Mouse (Mus musculus): ENCODE data around the gene Zmiz1. TPM values are rescaled to one million over a fixed set of nuclear protein-coding genes. Genes with fewer than 3 reads are reported as not detected.

The Zmiz1 gene
- total and polyA plus RNA-seq, 2 experiments from 2014 or later: 38.0 to 75.6 TPM

DNA sequence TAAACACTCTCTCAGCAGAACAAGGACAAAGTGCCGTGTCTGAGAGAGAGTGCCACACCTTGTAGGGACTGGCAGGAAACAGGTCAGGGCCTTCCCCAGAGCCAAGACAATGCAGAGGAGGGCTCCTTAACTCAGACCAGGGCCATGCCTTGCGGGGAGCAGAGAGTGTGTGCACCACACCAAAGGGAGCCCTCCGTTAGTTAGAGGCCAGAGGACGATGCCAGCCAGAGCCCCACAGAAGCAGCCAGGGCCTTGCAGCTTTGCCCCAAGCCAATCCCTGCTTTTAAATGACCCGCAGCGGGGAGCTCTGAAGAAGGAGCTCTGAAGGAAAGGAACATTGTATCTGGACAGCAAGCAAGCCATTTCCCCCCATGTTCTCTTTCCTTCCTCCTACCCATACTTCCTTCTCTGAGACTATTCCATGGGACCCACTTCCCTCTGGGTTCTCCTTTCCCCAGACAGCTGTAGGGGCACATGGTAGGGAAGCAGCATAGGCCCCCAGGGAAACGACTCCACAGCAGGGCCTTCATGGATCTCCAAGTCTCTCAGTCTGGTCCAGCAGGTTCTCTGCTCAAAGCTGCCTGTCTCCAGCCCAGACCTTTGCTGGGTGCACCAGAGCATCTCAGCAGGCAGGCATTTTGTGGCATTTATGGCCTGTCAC lies 204.8 kb downstream of the Zmiz1 start:
- H3K4me2 ChIP-seq (ENCODE audit: low read depth): no peak overlapping the region
- H3K9me3 ChIP-seq (ENCODE audit: low read length): no peaks in the 10 kb centered on the region
- WGBS: 84% methylated on average over 7 of the region's 7 CpGs
- no peak for DNase-seq
- no peaks in the 10 kb centered on the region for H3K4me1 ChIP-seq (ENCODE audit: insufficient read depth)
- no peak for TF ChIP-seq CTCF (IDR thresholded peaks at IDR 0.05; ENCODE audit: low read depth)
- no peak overlapping the region for H3K4me3 ChIP-seq (ENCODE audit: low read depth, low read length)
- ATAC-seq: no peak
- peak overlapping the region; percentile 15; the same call in 1 of the 2 replicates for H3K27ac ChIP-seq (ENCODE audit: low read depth, low read length)
- no peak overlapping the region for H3K9ac ChIP-seq
- H3K36me3 ChIP-seq (ENCODE audit: insufficient read depth): peaks cover 68% of the 10 kb centered on the region
- H3K27me3 ChIP-seq (ENCODE audit: insufficient read depth, low read length): no peaks in the 10 kb centered on the region

DNA sequence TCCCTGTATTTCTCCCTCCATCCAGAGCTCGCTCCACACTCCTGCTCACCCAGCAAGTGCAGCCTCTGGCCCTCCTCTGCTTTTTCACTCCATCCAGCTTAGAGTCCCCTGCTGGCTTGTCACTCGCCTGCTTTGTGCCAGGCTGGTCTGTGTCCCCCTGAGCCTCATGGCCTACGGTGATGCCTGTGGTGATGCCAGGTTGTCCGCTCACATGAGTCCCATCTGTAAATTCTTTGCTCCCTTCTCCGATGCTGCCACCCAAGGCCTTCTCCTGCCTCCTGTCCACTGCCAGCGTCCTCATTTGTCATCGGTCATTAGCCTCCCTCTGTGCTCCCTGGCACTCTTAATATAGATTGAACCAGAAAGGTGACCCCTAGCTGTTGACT lies 205.3 kb downstream of the Zmiz1 start:
- ATAC-seq (no peak), DNase-seq (no peak)
- 66% methylated on average over 7 of the region's 7 CpGs for WGBS
- Histone ChIP-seq H3K4me2 (ENCODE audit: low read depth) (no peak overlapping the region), H3K4me1 (ENCODE audit: insufficient read depth) (no peaks in the 10 kb centered on the region), H3K4me3 (ENCODE audit: low read depth, low read length) (no peak overlapping the region), H3K27ac (ENCODE audit: low read depth, low read length) (peak overlapping the region; percentile 15; the same call in 1 of the 2 replicates), H3K9me3 (ENCODE audit: low read length) (no peaks in the 10 kb centered on the region), H3K27me3 (ENCODE audit: insufficient read depth, low read length) (no peaks in the 10 kb centered on the region), H3K9ac (no peak overlapping the region), H3K36me3 (ENCODE audit: insufficient read depth) (peaks cover 65% of the 10 kb centered on the region)
- TF ChIP-seq CTCF (IDR thresholded peaks at IDR 0.05; ENCODE audit: low read depth): no peak

DNA sequence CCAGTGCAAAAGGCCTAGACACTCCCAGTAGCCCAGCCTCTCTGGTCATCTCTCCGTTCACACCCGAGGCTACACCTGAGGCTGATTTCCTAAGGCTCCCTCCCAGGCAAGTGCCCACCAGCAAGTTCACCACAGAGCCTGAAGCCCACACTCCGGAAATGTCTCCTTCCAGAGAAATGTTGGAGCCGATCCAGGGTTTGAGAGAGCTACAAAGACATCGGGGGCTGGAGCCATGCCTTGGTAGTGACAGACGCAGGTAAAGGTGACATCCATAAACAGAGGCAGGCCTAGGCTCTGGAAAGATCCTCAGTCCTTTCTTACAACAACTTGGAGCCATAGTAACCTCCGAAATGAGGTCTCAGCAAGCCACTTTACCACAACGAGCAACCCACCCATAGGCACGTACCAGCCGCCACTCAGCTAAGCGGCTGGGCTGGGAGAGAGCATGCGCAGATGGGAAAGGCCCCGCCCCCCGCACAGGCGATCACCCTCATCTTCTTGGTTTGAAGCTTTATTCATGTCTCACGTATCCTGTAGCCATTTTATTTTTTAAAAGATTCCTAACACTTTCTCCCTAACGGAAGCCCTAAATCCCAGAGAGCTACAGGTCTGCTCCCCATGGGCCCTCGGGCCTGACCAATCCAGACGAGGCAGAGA lies 206.5 kb downstream of the Zmiz1 start:
- H3K4me1 ChIP-seq (ENCODE audit: insufficient read depth): no peaks in the 10 kb centered on the region
- DNase-seq (peak; percentile 55), ATAC-seq (peak; percentile 66)
- no peak for TF ChIP-seq CTCF (IDR thresholded peaks at IDR 0.05; ENCODE audit: low read depth)
- H3K27me3 ChIP-seq (ENCODE audit: insufficient read depth, low read length): no peaks in the 10 kb centered on the region
- WGBS: 64% methylated on average over 19 of the region's 19 CpGs
- H3K9me3 ChIP-seq (ENCODE audit: low read length): no peaks in the 10 kb centered on the region
- H3K4me2 ChIP-seq (ENCODE audit: low read depth): no peak overlapping the region
- peaks cover 53% of the 10 kb centered on the region for H3K36me3 ChIP-seq (ENCODE audit: insufficient read depth)
- 0 out of 2 replicates have a peak overlapping the region, but pooled peaks have one; percentile 5 for H3K27ac ChIP-seq (ENCODE audit: low read depth, low read length)
- no peak overlapping the region for H3K4me3 ChIP-seq (ENCODE audit: low read depth, low read length)
- H3K9ac ChIP-seq: no peak overlapping the region

DNA sequence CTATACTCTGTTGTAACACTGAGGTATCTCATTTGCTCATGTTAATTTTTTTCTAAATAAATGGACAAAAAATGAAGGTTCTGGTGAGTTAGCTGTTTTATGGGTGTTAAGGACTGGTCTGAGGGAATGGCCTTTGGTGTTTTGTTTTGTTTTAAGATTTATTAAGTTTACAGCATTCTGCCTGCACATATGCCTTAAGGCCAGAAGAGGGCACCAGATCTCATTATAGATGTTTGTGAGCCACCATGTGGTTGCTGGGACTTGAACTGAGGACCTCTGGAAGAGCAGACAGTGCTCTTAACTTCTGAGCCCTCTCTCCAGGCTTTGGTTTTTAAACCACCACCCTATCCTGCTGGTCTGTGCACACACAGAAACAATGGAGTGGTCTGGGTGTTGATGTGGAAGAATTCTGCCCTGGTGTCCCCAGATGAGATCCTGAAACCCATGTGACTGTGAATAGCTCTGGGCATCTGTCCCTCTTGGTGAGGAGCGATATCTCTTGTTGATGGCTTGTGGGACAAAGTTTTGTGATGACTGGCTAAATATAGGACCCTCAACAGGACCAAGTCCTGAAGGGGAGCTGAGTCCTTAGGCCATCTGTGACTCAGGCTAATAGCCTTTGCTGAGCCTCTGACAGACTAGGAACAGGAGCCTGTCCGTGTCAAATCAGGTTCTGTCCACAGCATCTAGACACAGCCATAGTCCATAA lies 207.8 kb downstream of the Zmiz1 start:
- ATAC-seq (no peak), DNase-seq (peak; percentile 31)
- H3K4me1 ChIP-seq (ENCODE audit: insufficient read depth): no peaks in the 10 kb centered on the region
- no peak overlapping the region for H3K9ac ChIP-seq
- peak; percentile 69 for TF ChIP-seq CTCF (IDR thresholded peaks at IDR 0.05; ENCODE audit: low read depth)
- H3K27ac ChIP-seq (ENCODE audit: low read depth, low read length): no peak overlapping the region
- H3K27me3 ChIP-seq (ENCODE audit: insufficient read depth, low read length): no peaks in the 10 kb centered on the region
- no peak overlapping the region for H3K4me3 ChIP-seq (ENCODE audit: low read depth, low read length)
- 86% methylated on average over 2 of the region's 2 CpGs for WGBS
- H3K9me3 ChIP-seq (ENCODE audit: low read length): no peaks in the 10 kb centered on the region
- H3K36me3 ChIP-seq (ENCODE audit: insufficient read depth): peaks cover 39% of the 10 kb centered on the region
- H3K4me2 ChIP-seq (ENCODE audit: low read depth): no peak overlapping the region

DNA sequence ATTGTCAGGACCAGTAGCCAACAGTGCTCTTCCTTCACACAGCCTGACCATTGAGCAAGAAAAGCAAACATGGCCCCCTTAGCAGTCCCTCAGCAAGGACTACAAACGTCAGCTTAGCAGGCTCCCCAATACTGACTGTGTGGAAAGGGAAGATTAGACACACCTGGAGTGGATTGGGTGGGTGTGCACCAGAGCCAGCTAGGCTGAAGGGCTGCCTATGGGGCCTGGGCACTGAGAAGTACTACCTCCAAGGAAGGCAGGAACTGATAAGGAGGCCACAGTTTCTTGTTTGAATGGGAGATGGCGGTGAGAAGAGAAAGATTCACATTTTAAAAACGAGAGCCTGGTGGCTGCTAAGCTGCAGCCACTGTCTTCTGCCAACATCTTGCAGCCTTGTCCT lies 208.6 kb downstream of the Zmiz1 start:
- ATAC-seq (no peak), DNase-seq (no peak)
- peaks cover 32% of the 10 kb centered on the region for H3K36me3 ChIP-seq (ENCODE audit: insufficient read depth)
- H3K9ac ChIP-seq: no peak overlapping the region
- H3K4me1 ChIP-seq (ENCODE audit: insufficient read depth): no peaks in the 10 kb centered on the region
- no peaks in the 10 kb centered on the region for H3K9me3 ChIP-seq (ENCODE audit: low read length)
- H3K4me2 ChIP-seq (ENCODE audit: low read depth): no peak overlapping the region
- no peak overlapping the region for H3K4me3 ChIP-seq (ENCODE audit: low read depth, low read length)
- TF ChIP-seq CTCF (IDR thresholded peaks at IDR 0.05; ENCODE audit: low read depth): no peak
- no peaks in the 10 kb centered on the region for H3K27me3 ChIP-seq (ENCODE audit: insufficient read depth, low read length)
- WGBS: 72% methylated on average over 3 of the region's 3 CpGs
- H3K27ac ChIP-seq (ENCODE audit: low read depth, low read length): no peak overlapping the region

DNA sequence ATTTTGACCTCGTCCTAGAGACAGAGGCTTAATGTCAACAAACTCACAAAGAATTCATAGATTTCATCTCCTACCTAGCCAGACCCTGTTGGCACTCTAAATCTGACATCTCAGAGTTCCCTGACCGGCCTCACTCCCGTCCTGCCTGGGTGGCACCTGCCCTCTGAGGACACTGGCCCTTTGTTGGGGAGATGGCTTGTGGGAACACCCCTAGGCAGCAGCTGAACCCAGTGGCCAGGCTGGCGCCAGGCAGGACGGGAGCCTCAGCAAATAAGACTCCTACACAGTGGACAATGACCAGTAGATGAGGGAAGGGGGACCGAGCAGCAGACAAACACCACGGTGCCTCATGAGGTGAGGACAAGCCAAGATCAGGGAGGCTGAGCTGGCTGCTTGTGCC lies 220.6 kb downstream of the Zmiz1 start:
- H3K36me3 ChIP-seq (ENCODE audit: insufficient read depth): no peaks in the 10 kb centered on the region
- DNase-seq: no peak
- H3K27ac ChIP-seq (ENCODE audit: low read depth, low read length): no peak overlapping the region
- H3K4me1 ChIP-seq (ENCODE audit: insufficient read depth): no peaks in the 10 kb centered on the region
- H3K9ac ChIP-seq: no peak overlapping the region
- 76% methylated on average over 7 of the region's 7 CpGs for WGBS
- H3K4me3 ChIP-seq (ENCODE audit: low read depth, low read length): no peak overlapping the region
- TF ChIP-seq CTCF (IDR thresholded peaks at IDR 0.05; ENCODE audit: low read depth): no peak
- H3K27me3 ChIP-seq (ENCODE audit: insufficient read depth, low read length): no peaks in the 10 kb centered on the region
- no peak for ATAC-seq
- no peak overlapping the region for H3K4me2 ChIP-seq (ENCODE audit: low read depth)
- no peaks in the 10 kb centered on the region for H3K9me3 ChIP-seq (ENCODE audit: low read length)

GRCm38 (mm10) chr14:25682020-25682419 lies 223.0 kb downstream of the Zmiz1 start:
- no peak for TF ChIP-seq CTCF (IDR thresholded peaks at IDR 0.05; ENCODE audit: low read depth)
- no peaks in the 10 kb centered on the region for H3K27me3 ChIP-seq (ENCODE audit: insufficient read depth, low read length)
- H3K4me3 ChIP-seq (ENCODE audit: low read depth, low read length): no peak overlapping the region
- H3K9ac ChIP-seq: no peak overlapping the region
- H3K4me1 ChIP-seq (ENCODE audit: insufficient read depth): no peaks in the 10 kb centered on the region
- H3K4me2 ChIP-seq (ENCODE audit: low read depth): no peak overlapping the region
- no peaks in the 10 kb centered on the region for H3K36me3 ChIP-seq (ENCODE audit: insufficient read depth)
- no peak for ATAC-seq
- no peak overlapping the region for H3K27ac ChIP-seq (ENCODE audit: low read depth, low read length)
- 76% methylated on average over 6 of the region's 6 CpGs for WGBS
- no peaks in the 10 kb centered on the region for H3K9me3 ChIP-seq (ENCODE audit: low read length)
- DNase-seq: no peak
